Mouse (Mus musculus): Measurements from ENCODE around the gene Gna15. TPM values are rescaled to one million over a fixed set of nuclear protein-coding genes. Genes with fewer than 3 reads are reported as not detected.

Gene Gna15
- polyA plus RNA-seq, 1 experiment from 2014 or later, result 1.7 TPM

- no peaks in the 10 kb centered on the region for H3K27me3 ChIP-seq
- H3K36me3 ChIP-seq, result peaks cover 58% of the 10 kb centered on the region
- no peaks in the 10 kb centered on the region for H3K9me3 ChIP-seq
- ATAC-seq (ENCODE audit: low FRiP score), result no peak
- no peak overlapping the region for H3K4me2 ChIP-seq
- H3K27ac ChIP-seq, result no peak overlapping the region
- no peak overlapping the region for H3K9ac ChIP-seq
- H3K4me1 ChIP-seq (replicated peaks), result peaks cover 21% of the 10 kb centered on the region
- 87% methylated on average over 10 of the region's 10 CpGs for WGBS
- H3K4me3 ChIP-seq, result peak overlapping the region; percentile 4; the same call in 1 of the 2 replicates
These were observed 37.5 kb downstream of the Gna15 start for GRCm38 (mm10) chr10:81486496-81486895.

GRCm38 (mm10) chr10:81485479-81486018, 38.5 kb downstream of the Gna15 start:
- Histone ChIP-seq H3K9ac (no peak overlapping the region), H3K9me3 (no peaks in the 10 kb centered on the region), H3K4me1 (replicated peaks) (peaks cover 29% of the 10 kb centered on the region), H3K27me3 (no peaks in the 10 kb centered on the region), H3K27ac (0 out of 2 replicates have a peak overlapping the region, but pooled peaks have one; percentile 74), H3K4me3 (no peak overlapping the region), H3K4me2 (no peak overlapping the region), H3K36me3 (peaks cover 48% of the 10 kb centered on the region)
- WGBS, result 79% methylated on average over 7 of the region's 7 CpGs
- ATAC-seq (ENCODE audit: low FRiP score), result no peak

- H3K4me3 ChIP-seq, result no peak overlapping the region
- ATAC-seq (ENCODE audit: low FRiP score), result no peak
- WGBS, result 26% methylated on average over 2 of the region's 2 CpGs
- H3K4me1 ChIP-seq (replicated peaks), result peaks cover 34% of the 10 kb centered on the region
- H3K36me3 ChIP-seq, result peaks cover 43% of the 10 kb centered on the region
- no peak overlapping the region for H3K4me2 ChIP-seq
- H3K9me3 ChIP-seq, result no peaks in the 10 kb centered on the region
- H3K9ac ChIP-seq, result peak overlapping the region; percentile 49
- no peaks in the 10 kb centered on the region for H3K27me3 ChIP-seq
- peak overlapping the region; percentile 74 for H3K27ac ChIP-seq
These were observed 39.0 kb downstream of the Gna15 start for GRCm38 (mm10) chr10:81485060-81485449.

GRCm38 (mm10) chr10:81484441-81485059, 39.5 kb downstream of the Gna15 start:
- peaks cover 38% of the 10 kb centered on the region for H3K36me3 ChIP-seq
- H3K9ac ChIP-seq, result peak overlapping the region; percentile 49
- no peak overlapping the region for H3K4me2 ChIP-seq
- peaks cover 39% of the 10 kb centered on the region for H3K4me1 ChIP-seq (replicated peaks)
- no peaks in the 10 kb centered on the region for H3K9me3 ChIP-seq
- no peaks in the 10 kb centered on the region for H3K27me3 ChIP-seq
- H3K4me3 ChIP-seq, result no peak overlapping the region
- H3K27ac ChIP-seq, result peak overlapping the region; percentile 74
- 48% methylated on average over 6 of the region's 6 CpGs for WGBS
- ATAC-seq (ENCODE audit: low FRiP score), result no peak

- peaks cover 32% of the 10 kb centered on the region for H3K36me3 ChIP-seq
- 0 out of 2 replicates have a peak, but pooled peaks cover 1% of the 10 kb centered on the region for H3K27me3 ChIP-seq
- no peak for ATAC-seq (ENCODE audit: low FRiP score)
- H3K4me2 ChIP-seq, result no peak overlapping the region
- 22% methylated on average over 9 of the region's 9 CpGs for WGBS
- H3K4me1 ChIP-seq (replicated peaks), result peaks cover 43% of the 10 kb centered on the region
- no peaks in the 10 kb centered on the region for H3K9me3 ChIP-seq
- H3K27ac ChIP-seq, result peak overlapping the region; percentile 74
- no peak overlapping the region for H3K9ac ChIP-seq
- H3K4me3 ChIP-seq, result no peak overlapping the region
These were observed 40.0 kb downstream of the Gna15 start for GRCm38 (mm10) chr10:81483983-81484382.

- H3K4me3 ChIP-seq, result peak within 1 kb of the TSS; percentile 72
- peak within 1 kb of the TSS; percentile 90 for H3K27ac ChIP-seq
- peak within 1 kb of the TSS; percentile 91 for H3K9ac ChIP-seq
- H3K9me3 ChIP-seq, result no peaks in the 10 kb centered on the region
- peaks cover 57% of the 10 kb centered on the region for H3K4me1 ChIP-seq (replicated peaks)
- ATAC-seq (ENCODE audit: low FRiP score), result peak; percentile 61
- WGBS, result under 1% methylated on average over 36 of the region's 36 CpGs
- H3K4me2 ChIP-seq, result peak within 1 kb of the TSS; percentile 68
- H3K36me3 ChIP-seq, result peaks cover 19% of the 10 kb centered on the region
- peaks cover 9% of the 10 kb centered on the region; the same call in 1 of the 2 replicates for H3K27me3 ChIP-seq
These were observed 41.5 kb downstream of the Gna15 start, which contains the start of gene Celf5 for GRCm38 (mm10) chr10:81482533-81482889. TSS of gene Celf5 (minus strand) at chr10:81482709.

GRCm38 (mm10) chr10:81481605-81482532, 42.2 kb downstream of the Gna15 start:
- WGBS, result 3% methylated on average over 35 of the region's 35 CpGs
- Histone ChIP-seq H3K36me3 (peaks cover 19% of the 10 kb centered on the region), H3K4me2 (peak overlapping the region; percentile 68), H3K9me3 (no peaks in the 10 kb centered on the region), H3K4me1 (replicated peaks) (peaks cover 64% of the 10 kb centered on the region), H3K27me3 (peaks cover 15% of the 10 kb centered on the region), H3K27ac (peak overlapping the region; percentile 90), H3K9ac (peak overlapping the region; percentile 91), H3K4me3 (peak overlapping the region; percentile 72)
- ATAC-seq (ENCODE audit: low FRiP score), result peak; percentile 47

DNA sequence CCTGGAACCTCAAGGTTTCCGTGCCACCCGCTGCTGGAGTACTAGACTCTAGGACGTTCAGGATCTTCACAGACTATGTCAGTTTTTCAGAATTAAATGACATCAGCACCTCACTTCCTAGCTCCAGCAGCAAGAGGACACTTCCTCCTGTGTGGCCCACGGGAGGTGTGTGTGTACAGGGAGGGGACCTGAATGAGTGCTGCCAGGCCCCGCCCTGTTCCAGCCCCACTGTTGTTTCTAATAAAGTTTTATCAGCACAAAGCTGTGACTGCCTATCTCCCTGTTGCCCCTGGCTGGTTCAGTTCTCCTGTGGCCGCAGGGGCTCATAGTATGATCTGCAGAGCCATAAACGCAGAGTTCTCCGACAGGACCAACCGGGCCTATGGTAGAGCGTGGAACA, 49.6 kb downstream of the Gna15 start:
- peaks cover 25% of the 10 kb centered on the region for H3K36me3 ChIP-seq
- no peak for ATAC-seq (ENCODE audit: low FRiP score)
- H3K27me3 ChIP-seq, result peaks cover 37% of the 10 kb centered on the region
- H3K4me3 ChIP-seq, result no peak overlapping the region
- H3K4me1 ChIP-seq (replicated peaks), result peaks cover 69% of the 10 kb centered on the region
- H3K9me3 ChIP-seq, result no peaks in the 10 kb centered on the region
- H3K27ac ChIP-seq, result peak overlapping the region; percentile 94; the same call in 1 of the 2 replicates
- H3K9ac ChIP-seq, result no peak overlapping the region
- no peak overlapping the region for H3K4me2 ChIP-seq
- 85% methylated on average over 10 of the region's 10 CpGs for WGBS

GRCm38 (mm10) chr10:81473003-81473451, 51.0 kb downstream of the Gna15 start:
- Histone ChIP-seq H3K27me3 (peaks cover 42% of the 10 kb centered on the region), H3K4me2 (peak overlapping the region; percentile 74), H3K36me3 (peaks cover 39% of the 10 kb centered on the region), H3K9ac (peak overlapping the region; percentile 79), H3K4me1 (replicated peaks) (peaks cover 56% of the 10 kb centered on the region), H3K27ac (peak overlapping the region; percentile 94), H3K4me3 (peak overlapping the region; percentile 45), H3K9me3 (no peaks in the 10 kb centered on the region)
- under 1% methylated on average over 22 of the region's 22 CpGs for WGBS
- ATAC-seq (ENCODE audit: low FRiP score), result peak; percentile 84

DNA sequence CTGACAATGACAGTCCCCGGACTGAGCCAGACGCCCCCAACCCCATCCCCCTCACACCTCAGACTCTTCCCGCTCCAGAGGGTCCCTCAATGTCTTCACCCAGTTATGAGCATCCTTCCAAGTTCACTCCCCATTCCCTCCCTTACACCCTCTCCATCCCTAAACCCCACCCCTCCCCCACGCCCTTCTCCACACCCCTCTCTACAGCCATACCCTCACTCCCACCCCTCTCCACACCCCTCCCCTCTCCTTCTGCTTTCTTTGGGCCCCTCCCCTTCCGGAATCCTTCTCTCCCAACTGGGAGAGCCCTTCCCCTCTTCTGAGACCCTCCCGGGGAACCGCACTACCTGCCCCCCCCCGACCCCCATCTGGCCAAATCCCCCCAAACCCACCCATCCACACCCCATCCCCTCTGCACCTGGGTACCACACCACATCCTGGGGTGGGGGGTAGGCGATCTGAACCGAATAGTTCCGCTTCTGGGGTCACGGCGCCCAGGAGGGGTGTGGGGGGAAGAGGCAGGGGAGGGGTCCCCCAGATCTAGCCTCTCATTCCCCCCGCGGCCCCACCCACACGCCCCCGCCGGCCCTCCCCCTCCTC, 51.5 kb downstream of the Gna15 start:
- H3K36me3 ChIP-seq, result peaks cover 43% of the 10 kb centered on the region
- peaks cover 41% of the 10 kb centered on the region for H3K27me3 ChIP-seq
- WGBS, result 1% methylated on average over 17 of the region's 18 CpGs
- no peaks in the 10 kb centered on the region for H3K9me3 ChIP-seq
- H3K27ac ChIP-seq, result peak overlapping the region; percentile 94
- peaks cover 51% of the 10 kb centered on the region for H3K4me1 ChIP-seq (replicated peaks)
- ATAC-seq (ENCODE audit: low FRiP score), result peak; percentile 44
- peak overlapping the region; percentile 45 for H3K4me3 ChIP-seq
- peak overlapping the region; percentile 79 for H3K9ac ChIP-seq
- peak overlapping the region; percentile 74 for H3K4me2 ChIP-seq

- Histone ChIP-seq H3K4me2 (0 out of 2 replicates have a peak overlapping the region, but pooled peaks have one; percentile 8), H3K9me3 (no peaks in the 10 kb centered on the region), H3K27me3 (peaks cover 41% of the 10 kb centered on the region), H3K36me3 (peaks cover 48% of the 10 kb centered on the region), H3K4me3 (no peak overlapping the region), H3K27ac (no peak overlapping the region), H3K4me1 (replicated peaks) (peaks cover 43% of the 10 kb centered on the region), H3K9ac (no peak overlapping the region)
- no peak for ATAC-seq (ENCODE audit: low FRiP score)
- WGBS, result 50% methylated on average over 18 of the region's 18 CpGs
These were observed 53.6 kb downstream of the Gna15 start for GRCm38 (mm10) chr10:81470454-81470853.

DNA sequence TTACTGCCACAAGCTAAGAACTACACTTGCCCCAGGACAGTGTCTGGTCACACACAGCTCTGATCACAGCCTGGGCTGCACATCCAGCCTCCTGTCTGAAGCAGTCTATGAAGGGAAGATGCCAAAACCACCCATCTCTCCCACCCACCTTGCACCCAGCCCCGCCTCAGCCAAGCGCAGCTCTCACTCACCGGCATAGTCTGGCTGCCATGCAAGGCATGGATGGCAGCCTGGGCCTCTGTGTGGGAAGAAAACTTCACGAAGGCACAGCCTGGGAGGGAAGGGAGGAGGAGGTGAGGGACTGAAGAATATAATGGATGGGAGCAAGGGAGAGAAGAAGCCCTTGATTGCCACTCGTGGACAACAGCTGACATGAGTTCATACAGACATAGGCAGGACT, 54.8 kb downstream of the Gna15 start:
- Histone ChIP-seq H3K9me3 (no peaks in the 10 kb centered on the region), H3K36me3 (peaks cover 46% of the 10 kb centered on the region), H3K4me2 (no peak overlapping the region), H3K27ac (no peak overlapping the region), H3K4me1 (replicated peaks) (peaks cover 46% of the 10 kb centered on the region), H3K9ac (peak overlapping the region; percentile 24; the same call in 1 of the 2 replicates), H3K4me3 (no peak overlapping the region), H3K27me3 (peaks cover 49% of the 10 kb centered on the region)
- no peak for ATAC-seq (ENCODE audit: low FRiP score)
- WGBS, result 77% methylated on average over 5 of the region's 5 CpGs
